Mouse (Mus musculus): ENCODE data around the gene Myo1c.
"Not testable (repeated sequence)": the region's sequence is repeated elsewhere in the genome, so short reads cannot be mapped to it uniquely, and the experiment has no call there.

The Myo1c gene

DNA sequence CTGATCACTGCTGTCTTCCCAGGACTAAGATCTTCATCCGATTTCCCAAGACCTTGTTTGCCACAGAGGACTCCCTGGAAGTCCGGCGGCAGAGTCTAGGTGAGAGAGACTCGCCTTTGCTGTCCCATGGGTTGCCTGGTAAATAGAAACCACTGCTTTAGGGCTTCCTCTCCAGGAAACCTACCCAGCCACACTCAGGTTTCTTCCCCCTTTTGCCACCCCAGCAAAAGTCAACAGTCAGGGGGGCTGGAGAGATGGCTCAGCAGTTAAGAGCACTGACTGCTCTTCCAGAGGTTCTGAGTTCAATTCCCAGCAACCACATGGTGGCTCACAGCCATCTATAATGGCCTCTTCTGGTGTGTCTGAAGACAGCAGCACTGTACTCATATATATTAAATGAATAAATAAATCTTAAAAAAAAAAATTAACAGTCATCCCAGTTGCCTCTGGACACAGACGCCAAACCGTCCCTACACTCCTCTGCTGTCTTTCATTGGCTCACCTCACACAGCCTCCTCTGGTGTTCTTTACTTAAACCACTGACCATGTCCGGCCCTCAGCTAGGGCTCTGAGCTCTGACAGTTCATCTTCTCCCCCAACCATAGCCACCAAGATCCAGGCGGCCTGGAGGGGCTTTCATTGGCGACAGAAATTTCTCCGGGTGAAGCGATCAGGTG is 19.0 kb downstream of the Myo1c start:
- no peak for DNase-seq (ENCODE audit: low spot score in 2 of 2)

DNA sequence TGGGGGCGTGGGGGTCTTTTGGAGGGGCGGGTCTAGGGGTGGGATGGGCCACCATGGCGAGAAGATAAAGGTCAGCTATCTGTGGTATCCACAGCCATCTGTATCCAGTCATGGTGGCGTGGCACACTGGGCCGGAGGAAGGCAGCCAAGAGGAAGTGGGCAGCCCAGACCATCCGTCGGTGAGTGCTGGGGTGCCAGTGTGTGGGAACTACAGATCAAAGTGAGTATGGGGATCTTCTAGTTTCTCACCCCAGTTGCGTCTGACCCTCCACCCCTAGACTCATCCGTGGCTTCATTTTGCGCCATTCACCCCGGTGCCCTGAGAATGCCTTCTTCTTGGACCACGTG is 19.5 kb downstream of the Myo1c start:
- DNase-seq (ENCODE audit: low spot score in 2 of 2): no peak

DNA sequence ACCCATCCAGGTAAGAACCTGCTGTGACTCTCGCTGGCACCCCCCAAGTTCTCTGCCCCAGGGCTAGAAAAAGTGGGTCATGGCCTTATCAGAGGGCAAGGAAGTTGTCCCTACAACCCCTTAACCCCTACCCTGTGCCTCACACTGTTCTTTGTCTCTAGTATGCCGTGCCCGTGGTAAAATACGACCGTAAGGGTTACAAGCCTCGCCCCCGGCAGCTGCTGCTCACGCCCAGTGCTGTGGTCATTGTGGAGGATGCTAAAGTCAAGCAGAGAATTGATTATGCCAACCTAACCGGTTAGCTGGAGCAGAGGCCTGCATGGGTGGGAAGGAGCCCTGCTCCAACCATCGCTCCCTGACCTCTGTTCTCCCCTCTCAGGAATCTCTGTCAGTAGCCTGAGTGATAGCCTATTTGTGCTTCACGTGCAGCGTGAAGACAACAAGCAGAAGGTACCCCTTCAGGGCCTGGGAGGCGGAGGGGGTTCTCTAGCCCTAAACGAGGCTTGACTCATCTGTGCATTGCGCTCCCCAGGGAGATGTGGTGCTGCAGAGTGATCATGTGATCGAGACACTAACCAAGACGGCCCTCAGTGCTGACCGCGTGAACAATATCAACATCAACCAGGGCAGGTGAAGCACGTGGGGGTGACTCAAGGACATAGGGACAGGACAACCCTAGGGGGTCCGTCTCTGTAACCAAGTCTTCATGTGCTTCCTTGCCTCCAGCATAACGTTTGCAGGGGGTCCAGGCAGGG is 21.3 kb downstream of the Myo1c start:
- DNase-seq (ENCODE audit: low spot score in 2 of 2): no peak

DNA sequence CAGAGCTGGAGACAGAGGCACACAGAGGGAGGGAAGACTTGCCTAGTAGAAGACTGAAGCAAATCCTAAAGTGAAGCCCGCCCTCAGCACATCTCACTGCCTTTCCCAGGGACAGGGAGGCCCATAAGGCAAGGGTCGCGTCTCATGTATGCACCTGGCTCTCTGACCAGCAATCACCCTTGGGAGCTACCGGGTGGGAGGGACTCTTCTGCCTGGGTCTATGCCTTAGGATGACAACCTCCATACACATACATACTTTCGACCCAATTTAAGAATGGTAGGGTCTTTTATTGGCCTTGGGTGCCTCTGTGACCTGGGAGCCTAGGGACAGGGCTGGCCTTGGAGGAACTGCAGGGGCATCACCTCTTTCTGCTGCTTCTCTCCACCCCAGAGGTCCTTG is 23.1 kb downstream of the Myo1c start:
- no peak for DNase-seq (ENCODE audit: low spot score in 2 of 2)

DNA sequence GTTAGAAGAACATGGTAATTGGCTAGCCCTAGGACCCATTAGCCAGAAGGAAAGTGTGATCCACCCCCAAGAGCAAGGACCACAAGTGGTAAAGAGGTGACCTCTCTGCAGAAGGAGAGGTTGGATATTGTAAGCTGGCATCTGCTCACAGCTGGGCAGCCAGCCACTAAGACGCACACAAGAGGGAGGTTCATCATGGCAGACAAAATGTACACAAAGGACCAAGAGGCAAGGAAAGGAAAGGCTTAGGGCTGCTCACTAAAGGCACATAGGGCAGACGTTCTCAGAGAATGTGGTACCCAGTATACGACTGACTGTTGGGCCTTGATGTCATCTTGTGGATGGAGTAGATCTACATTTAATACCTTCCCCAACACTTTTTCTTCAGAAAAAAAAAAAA is 24.6 kb downstream of the Myo1c start:
- DNase-seq (ENCODE audit: low spot score in 2 of 2): no peak

DNA sequence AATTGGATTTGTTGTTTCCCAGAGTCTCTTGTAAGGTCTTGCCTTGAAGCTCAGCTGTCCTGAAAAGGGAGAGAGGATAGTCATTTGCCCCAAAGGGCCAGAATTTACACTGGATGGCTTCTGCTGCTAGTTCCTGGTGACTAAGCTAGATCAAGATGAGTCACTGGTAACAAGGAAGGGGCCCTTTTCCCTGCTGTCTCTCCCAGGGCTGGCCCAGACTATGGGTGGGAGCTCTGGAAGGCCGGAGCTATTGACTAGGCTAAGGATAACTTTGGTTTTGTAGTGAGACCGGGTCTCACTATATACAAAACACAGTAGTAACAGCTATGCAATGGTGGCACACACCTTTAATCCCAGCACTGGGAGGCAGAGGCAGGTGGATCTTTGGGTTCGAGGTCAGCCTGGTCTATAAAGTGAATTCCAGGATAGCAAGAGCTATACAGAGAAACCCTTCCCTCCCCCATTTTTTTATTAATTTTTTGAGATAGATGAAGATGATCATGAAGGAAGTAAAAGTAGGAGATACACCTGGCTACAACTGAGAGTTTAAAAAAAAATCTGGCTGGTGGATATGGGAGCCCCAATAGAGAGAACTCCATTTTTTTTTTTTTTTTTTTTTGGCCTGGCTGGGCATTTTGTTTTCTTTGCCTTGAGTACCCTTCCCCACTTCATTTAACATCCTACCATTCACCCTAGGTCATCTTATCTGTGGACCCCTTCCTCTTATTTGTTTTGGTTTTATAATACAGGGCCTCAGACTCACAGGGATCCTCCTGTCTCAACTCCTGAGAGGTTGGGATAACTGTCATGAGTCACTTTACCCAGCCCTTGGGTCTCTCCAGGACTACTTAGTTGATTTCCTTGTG is 27.8 kb downstream of the Myo1c start:
- DNase-seq (ENCODE audit: low spot score in 2 of 2): no peak

DNA sequence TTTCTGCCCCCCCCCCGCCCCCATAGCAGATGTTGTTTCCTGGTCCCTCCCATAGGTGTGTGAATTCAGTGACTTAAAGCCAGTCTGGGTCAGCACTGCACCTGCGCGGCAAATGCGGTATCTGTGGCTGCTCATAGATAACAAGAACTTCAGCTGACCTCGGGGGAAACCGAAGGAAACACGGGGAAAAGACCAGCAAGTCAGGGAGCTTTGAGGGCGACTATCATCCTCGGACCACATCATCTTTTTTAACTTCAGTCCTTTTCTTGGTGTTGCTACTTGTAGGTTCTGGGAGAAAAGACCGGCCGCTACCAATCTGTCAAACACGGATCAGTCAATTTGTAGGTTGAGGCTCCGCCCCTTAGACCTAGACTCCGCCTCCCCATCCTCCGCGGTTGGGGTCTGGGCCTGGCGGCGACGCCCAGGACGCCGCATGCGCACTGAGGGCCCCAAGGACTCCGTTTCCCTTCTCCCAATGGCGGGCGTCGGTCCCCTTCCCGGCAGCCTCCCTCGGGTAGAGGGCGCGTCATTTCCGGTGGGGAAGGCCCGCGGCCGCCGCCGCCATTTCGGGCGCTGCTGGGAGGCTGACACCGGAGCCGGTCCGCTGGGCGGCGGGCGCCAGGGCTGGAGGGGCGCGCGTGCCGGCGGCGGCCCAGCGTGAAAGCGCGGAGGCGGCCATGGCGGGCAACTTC is 28.6 kb downstream of the Myo1c start, which contains the start of gene Crk:
Crk (plus strand) TSS at position 513 of the 692 bp plus-strand sequence.
- DNase-seq (ENCODE audit: low spot score in 2 of 2): peak; percentile 94 to 97

DNA sequence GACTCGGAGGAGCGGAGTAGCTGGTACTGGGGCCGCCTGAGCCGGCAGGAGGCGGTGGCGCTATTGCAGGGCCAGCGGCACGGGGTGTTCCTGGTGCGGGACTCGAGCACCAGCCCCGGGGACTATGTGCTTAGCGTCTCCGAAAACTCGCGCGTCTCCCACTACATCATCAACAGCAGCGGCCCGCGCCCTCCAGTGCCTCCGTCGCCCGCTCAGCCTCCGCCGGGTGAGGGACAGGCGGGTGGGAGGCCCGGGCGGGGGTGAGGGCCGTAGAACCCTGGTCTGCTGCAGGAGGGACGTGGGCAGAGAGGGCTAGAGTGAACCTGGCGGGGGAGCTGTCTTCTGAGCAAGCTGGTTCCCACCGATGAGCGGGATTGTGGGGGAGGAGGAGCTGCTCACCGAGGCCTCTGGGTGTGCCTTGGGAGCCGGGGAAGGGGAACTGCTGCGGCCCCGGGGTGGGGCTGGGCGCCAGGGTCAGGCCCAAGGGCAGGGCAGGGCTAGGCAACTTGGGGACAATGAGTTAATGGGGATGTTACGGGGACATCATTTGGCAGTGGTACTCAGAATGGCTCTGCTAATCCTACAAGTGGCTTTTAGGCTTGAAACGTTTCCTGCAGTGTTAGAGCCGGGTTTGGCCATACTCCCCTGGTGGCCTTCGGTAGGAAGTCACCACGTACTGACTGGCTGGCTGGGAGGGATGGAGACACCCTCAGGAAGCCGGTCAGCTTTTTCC is 29.3 kb downstream of the Myo1c start:
- peak; percentile 61 to 66 for DNase-seq (ENCODE audit: low spot score in 2 of 2)

DNA sequence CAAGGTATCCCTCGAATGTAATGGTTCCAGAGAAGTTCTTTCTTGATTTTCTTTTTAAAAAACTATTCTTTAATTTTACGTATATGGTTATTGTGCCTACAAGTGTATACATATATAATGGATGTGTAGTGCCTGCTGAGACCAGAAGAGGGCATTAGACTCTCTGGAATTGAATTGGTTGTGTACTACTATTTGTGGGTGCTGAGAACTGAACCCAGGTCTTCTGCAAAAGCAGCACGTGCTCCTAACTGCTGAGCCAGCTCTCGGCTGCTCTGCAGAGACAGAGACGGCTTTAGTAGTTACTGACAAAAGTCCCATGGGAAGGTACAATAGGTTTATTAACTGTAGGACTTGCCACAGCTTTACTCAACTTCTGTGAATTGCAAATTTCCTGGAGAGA is 34.2 kb downstream of the Myo1c start:
- no peak for DNase-seq (ENCODE audit: low spot score in 2 of 2)

DNA sequence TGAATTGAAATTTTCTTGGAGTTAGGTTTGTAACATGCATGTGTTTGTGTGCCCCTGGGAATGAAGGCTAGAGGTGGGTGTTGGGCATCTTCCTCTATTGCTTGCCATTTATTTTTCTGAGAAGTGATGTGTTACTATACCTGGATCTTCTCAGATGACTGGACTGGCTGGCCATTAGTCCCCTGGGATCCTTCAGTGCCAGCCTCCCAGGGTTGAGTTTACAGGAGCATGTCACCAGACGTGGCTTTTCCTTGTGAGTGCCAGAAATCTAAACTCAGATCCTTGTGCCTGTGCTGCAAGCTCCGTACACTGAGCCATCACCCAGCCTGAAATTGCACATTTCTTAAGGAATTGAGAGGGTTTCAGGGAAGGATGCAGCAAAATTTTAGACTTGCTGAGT is 34.7 kb downstream of the Myo1c start:
- no peak for DNase-seq (ENCODE audit: low spot score in 2 of 2)

DNA sequence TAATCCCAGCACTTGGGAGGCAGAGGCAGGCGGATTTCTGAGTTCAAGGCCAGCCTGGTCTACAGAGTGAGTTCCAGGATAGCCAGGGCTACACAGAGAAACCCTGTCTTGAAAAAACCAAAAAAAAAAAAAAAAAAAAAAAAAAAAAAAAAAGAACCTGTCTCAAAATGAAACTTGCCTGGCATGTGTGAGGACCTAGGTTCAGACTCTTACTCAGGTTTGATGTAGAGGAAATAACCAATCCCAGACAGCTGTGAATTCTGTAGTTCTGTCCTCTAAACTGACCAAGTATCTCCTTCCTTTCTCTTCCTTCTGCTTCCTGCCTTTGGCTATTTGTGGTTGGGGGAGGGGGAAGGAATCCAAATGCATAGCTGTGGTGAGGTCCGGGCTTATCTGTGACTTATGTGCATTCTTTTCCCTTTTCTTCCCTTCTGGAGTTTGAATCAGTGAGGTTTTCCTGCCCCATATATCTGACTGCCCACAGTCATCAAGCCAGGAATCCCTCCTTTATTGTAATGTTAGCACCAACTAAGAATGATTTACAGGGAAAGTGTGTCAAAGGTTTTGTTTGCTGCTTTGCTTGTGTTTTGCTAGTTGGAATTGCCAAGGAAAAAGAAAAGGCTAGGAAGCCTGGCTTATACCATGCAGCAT is 37.2 kb downstream of the Myo1c start:
- no peak for DNase-seq (ENCODE audit: low spot score in 2 of 2)

DNA sequence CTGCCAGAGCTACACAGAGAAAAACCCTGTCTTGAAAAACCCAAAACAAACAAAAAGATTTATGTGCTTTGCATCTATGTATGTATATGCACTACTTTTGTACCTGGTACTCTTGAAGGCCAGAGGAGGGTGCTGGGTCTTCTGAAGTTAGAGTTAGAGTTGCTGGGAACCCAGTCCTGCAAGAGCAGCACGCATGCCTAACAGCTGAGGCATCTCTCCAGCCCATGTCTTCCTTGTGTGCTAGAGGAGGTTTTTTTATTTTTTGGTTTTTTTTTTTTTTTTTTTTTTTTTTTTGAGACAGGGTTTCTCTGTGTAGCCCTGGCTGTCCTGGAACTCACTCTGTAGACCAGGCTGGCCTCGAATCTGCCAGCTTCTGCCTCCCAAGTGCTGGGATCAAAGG is 37.8 kb downstream of the Myo1c start:
- no peak for DNase-seq (ENCODE audit: low spot score in 2 of 2)

DNA sequence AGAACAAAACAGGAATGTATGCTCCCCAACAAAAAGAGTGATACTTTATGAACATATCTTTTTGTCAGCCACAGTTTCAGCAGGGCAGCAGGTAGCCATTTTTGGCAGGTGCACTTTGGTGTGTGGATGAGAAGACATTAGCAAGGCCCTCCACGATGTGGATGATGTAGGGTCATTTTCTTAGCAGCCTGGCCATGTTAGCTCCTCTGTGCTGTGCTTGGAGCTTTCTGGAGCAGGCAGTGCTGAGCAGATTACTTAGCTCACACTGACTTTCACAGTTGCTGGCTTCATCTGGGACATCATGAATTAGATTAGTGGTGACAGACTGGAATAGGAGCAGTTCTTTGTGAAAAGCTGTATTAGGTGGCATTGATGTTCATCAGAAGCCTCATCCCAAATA is 39.7 kb downstream of the Myo1c start:
- DNase-seq (ENCODE audit: low spot score in 2 of 2): no peak

DNA sequence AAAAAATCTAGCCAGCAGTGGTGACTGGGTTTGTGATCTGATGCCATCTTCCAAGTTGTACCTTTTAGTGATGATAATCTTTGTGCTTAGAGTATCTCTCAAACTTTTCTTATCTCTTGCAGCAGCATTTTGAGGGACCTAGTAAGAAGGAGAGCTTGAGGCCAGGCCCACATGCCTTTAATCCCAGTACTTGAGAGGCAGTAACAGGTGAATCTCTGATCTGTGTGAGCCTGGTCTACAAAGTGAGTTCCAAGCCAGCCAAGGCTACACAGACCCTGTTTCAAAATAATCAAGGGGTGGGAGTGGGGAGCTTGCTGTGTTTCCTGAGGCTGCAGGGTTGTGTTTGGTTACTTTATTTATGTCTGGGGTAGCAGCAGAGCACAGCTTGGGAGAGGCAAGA is 40.7 kb downstream of the Myo1c start:
- DNase-seq (ENCODE audit: low spot score in 2 of 2): no peak

DNA sequence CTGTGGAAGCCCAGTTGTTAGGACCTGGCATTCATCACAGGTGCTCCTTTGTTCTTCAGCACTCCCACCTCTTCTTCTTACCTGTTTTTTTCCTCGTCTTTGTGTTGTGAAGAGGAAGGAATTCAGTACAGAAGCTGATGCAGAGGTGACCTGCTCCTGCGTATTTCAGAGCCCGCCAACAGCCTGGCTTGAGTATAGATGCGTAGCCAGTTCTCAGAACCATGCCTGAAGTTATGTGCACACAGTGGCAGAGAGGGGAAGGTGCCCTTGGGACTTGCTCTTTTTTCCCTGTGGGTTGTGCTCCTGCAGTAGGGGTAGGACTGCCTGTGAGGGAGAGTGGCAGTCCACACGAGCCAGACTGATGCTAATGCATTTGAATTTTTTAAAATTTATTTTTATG is 43.3 kb downstream of the Myo1c start:
- no peak for DNase-seq (ENCODE audit: low spot score in 2 of 2)

DNA sequence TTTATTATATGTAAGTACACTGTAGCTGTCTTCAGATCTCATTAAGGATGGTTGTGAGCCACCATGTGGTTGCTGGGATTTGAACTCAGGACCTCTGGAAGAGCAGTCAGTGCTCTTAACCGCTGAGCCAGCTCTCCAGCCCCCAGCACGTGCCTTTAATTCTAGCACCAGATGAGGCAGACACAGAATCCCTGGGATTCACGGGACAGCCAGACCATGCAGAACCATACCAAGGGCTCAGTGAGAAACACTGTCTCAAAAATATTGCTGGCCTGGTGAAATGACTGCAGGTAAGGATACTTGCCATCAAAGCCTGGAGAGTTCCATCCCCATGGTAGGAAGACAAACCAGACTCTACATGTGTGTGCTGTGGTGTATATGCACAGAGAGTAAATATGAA is 47.2 kb downstream of the Myo1c start:
- not testable (repeated sequence) for DNase-seq (ENCODE audit: low spot score in 2 of 2)

DNA sequence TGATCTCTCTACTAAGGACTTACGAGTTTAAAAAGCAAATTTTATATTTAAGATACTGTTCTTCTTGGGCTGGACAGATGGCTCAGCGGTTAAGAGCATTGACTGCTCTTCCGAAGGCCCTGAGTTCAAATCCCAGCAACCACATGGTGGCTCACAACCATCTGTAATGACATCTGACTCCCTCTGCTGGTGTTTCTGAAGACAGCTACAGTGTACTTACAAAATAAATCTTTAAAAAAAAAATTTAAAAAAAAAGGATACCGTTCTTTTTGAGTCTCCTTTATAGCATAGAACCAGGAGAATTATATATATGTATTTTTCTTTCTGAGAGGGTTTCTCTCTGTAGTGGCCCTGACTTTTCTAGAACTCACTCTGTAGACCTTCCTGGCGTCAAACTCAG is 50.3 kb downstream of the Myo1c start:
- DNase-seq (ENCODE audit: low spot score in 2 of 2): no peak

DNA sequence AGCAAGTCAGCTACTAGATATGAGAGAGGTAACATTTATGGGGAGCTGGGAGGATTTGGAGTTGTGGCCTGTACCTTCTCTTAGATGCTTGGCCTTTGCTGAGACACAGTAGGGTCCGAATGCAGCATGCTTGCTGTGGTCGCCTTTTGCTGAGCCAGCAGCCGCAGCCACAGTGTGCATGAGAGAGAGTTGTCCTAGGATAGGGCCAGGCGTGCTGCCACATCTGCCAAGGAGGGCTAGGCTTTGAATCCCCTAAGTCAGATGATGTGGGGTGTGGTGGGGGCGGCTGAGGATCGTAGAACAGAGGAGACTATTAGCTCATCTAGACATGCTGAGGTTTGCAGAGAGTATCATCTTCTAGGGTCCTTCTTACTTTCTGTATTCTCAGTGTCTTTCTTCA is 52.5 kb downstream of the Myo1c start:
- DNase-seq (ENCODE audit: low spot score in 2 of 2): no peak

DNA sequence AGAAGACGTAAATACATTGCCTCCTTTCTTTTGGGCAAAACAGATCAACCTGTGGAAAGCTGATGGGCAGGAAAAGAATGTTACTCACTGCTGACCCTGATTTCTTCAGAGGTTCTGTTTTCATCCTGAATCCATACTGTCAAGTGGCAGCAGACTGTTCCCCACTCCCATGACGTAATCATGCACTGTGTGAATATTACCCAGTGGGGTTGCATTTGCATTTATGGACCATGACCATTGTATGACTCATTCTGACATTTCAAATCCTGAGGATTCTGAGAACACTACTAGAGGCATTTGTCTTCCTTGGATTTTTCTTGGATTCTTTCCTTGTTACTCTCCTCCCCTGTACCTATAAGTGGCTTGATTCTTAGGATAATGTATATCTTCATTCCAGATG is 53.4 kb downstream of the Myo1c start:
- DNase-seq (ENCODE audit: low spot score in 2 of 2): no peak

DNA sequence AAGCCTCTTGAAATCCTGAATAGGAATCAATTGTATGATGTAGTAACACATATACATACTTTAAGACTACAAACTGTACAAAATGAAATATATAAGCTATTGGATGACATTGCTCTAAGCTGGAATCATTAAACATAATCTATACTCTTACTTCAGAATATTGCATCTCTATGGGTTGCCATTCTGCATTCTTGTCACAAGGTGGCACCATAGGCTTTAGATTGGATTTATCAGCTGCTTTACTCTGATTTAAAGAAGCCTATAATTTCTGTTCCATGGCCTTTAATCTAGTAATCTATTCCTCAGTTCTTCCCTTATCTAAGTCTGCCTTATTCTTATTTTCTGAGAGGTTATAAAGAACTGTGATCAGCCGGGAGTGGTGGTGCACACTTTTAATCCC is 63.6 kb downstream of the Myo1c start:
- DNase-seq (ENCODE audit: low spot score in 2 of 2): no peak

DNA sequence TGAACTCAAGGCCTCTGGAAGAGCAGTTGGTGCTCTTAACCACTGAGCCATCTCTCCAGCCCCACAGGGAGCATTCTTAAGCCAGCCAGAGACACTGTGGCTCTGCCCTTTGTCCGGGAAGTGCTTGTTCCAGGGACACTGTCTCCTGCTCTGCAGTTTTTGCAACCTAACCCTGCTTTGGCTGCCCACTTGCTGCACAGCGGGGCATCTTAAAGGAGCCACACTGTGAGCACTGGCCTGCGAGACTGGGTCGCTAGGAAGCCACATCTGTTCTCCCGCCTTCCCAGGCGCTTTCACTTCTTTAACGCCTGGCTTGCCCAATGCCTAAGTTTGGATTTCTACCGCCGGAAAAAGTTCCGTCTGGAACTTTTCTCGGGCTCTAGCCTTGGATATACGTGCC is 65.3 kb downstream of the Myo1c start:
- DNase-seq (ENCODE audit: low spot score in 2 of 2): no peak
